Mouse (Mus musculus) embryonic facial prominence, embryonic 13.5 days (tissue): ENCODE data around the gene Rtn4r. TPM values are rescaled to one million over a fixed set of nuclear protein-coding genes. Genes with fewer than 3 reads are reported as not detected.

ENCODE experiments used
- ATAC-seq: fragments of 200-750 bp; cut with Nextera tagmentation; 2 replicates; pipeline ENCODE4 v1.8.0; 2017; ENCODE audit warnings: low read depth; ENCODE audit not compliant: insufficient number of reproducible peaks, insufficient read depth, low FRiP score, low TSS enrichment
- H3K27ac ChIP-seq: fragments of 300-500 bp; sonication (generic); 2 replicates; pipeline ENCODE4 v1.5.1; 2015; ENCODE audit warnings: moderate library complexity, mild to moderate bottlenecking, inconsistent platforms
- H3K27me3 ChIP-seq: fragments of 300-500 bp; sonication (generic); 2 replicates; pipeline ENCODE4 v1.6.1; 2015; ENCODE audit warnings: mild to moderate bottlenecking, inconsistent platforms
- H3K36me3 ChIP-seq: fragments of 300-500 bp; sonication (generic); 2 replicates; pipeline ENCODE4 v1.6.1; 2015; ENCODE audit warnings: mild to moderate bottlenecking, inconsistent platforms
- H3K4me1 ChIP-seq: fragments of 300-500 bp; sonication (generic); 2 replicates; pipeline ENCODE4 v1.6.1; 2015; ENCODE audit warnings: inconsistent platforms
- H3K4me2 ChIP-seq: fragments of 300-500 bp; sonication (generic); 2 replicates; pipeline ENCODE4 v1.6.1; 2015; ENCODE audit warnings: moderate library complexity, mild to moderate bottlenecking, inconsistent platforms
- H3K4me3 ChIP-seq: fragments of 300-500 bp; sonication (generic); 2 replicates; pipeline ENCODE4 v1.5.1; 2015; ENCODE audit warnings: mild to moderate bottlenecking, inconsistent platforms
- H3K9ac ChIP-seq: fragments of 300-500 bp; sonication (generic); 2 replicates; pipeline ENCODE4 v1.6.1; 2015; ENCODE audit warnings: mild to moderate bottlenecking, inconsistent platforms
- H3K9me3 ChIP-seq: fragments of 300-500 bp; sonication (generic); 2 replicates; pipeline ENCODE4 v1.6.1; 2016; ENCODE audit warnings: inconsistent platforms
- WGBS: fragments of 180-500 bp; shearing (Covaris S2); methylation state at CpG from one replicate; pipeline ENCODE4 v1.1.7; 2015; ENCODE audit warnings: mixed read lengths; 5-methylcytosine and 5-hydroxymethylcytosine counted together
- polyA plus RNA-seq: library from polyadenylated mRNA; unstranded; fragments of >200 nt; fragmentation: Nextera tagmentation; extraction: Ambion mirVana; gene quantifications from 2 replicates; pipeline ENCODE4 v1.2.1, GENCODE M21; 2015

Gene Rtn4r
- polyA plus RNA-seq, 1 experiment from 2014 or later, result 5.6 TPM

DNA sequence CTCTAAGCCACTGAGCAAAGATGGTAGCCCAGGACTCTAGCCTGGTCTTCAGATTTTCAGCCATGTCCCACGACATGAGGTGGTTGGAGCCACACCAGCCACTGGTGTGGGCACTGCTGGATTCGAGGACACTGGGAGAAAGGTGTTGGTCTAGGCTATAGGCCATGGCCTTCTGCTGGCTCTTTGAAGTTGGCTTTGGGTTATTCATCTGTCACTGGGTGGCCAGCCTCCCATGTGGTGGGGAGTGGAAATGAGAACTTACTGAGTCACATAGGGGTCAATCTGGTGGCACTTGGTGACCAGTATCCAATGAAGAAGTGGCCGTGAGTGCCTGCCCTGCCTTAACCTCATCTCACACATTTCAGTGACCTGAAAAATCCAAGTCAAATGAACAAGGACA is 1.2 kb upstream of the Rtn4r start:
- Histone ChIP-seq H3K4me3 (no peak overlapping the region), H3K36me3 (no peaks in the 10 kb centered on the region), H3K9me3 (no peaks in the 10 kb centered on the region), H3K4me1 (peaks cover 28% of the 10 kb centered on the region), H3K27ac (no peak overlapping the region), H3K27me3 (peaks cover 61% of the 10 kb centered on the region), H3K9ac (no peak overlapping the region), H3K4me2 (no peak overlapping the region)
- no peak for ATAC-seq
- WGBS, result 80% methylated on average over 3 of the region's 3 CpGs

DNA sequence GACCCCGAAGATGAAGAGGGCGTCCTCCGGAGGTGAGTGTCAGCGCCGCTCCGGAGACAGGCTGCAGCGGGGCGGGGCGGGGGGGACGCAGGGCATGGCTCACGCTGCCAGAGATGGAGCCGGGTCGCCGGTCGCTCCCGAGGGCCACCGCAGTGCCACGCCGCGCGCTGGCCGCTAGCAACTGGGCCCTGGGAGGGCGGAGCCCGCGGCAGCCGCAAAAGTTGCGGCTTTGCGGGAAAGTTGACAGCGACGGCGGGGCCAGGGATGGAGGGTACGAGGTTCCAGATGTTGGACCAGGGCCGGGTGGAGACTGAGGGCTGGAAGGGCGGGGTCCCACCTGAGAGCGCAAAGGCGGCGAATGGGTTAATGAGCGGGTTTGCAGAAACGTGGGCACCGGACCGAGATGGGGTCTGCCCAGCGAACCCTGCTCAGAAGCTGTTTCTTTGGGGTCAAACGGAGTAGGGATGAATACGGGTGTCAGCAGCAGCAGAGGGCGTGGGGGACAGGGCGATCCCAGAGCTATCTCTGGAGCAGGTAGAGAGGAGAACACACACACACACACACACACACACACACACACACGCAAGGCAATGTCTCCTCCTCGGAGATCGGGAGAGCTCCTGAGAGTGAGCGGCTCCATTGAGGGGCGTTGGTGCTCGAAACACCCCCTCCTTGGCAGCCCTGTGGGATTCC is 575 bp downstream of the Rtn4r start:
- Histone ChIP-seq H3K27me3 (peaks cover 54% of the 10 kb centered on the region), H3K36me3 (no peaks in the 10 kb centered on the region), H3K9ac (peak overlapping the region; percentile 79), H3K4me2 (peak overlapping the region; percentile 97), H3K9me3 (no peaks in the 10 kb centered on the region), H3K4me1 (peaks cover 28% of the 10 kb centered on the region), H3K27ac (no peak overlapping the region), H3K4me3 (peak overlapping the region; percentile 71)
- 2% methylated on average over 50 of the region's 52 CpGs for WGBS
- no peak for ATAC-seq

DNA sequence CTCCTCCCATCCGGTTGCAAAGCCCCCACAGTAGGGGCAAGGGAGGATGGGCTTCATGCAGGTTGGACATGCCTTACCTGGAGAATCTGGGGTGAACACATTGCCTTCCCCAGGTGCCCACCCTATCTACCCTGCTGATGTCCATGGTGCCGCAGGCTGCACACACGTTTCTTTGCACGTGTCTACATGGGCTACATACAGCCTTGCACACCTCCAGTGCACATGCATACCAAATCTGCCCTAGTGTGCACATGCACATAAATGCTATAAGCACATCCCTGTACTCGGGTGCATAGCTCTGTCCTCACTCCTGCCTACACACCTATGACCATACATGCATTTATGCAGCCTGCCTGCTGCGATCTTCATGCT is 1.1 kb downstream of the Rtn4r start:
- H3K27me3 ChIP-seq, result peaks cover 54% of the 10 kb centered on the region
- no peak for ATAC-seq
- peak overlapping the region; percentile 79 for H3K9ac ChIP-seq

DNA sequence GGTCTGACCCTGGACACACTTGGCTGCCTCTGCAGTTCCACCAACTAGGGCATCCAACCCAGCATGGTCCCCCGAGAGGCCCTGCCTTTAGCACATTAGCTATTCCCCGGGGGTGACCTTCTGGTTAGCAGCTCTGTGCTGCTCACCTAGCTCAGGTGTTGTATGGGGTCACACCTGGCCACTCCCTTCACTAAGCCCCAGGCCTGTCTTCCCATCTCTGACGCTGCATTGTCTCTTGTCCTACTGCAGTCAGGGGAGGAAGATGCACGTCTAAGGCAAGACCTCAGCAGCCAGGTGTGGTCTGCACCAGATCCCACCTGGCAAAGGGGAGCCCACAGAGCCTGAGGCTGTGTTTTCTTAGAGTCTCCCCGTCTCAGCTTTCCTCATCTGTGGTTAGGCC is 2.0 kb downstream of the Rtn4r start:
- WGBS, result 53% methylated on average over 5 of the region's 5 CpGs
- H3K4me3 ChIP-seq, result no peak overlapping the region
- peaks cover 49% of the 10 kb centered on the region for H3K27me3 ChIP-seq
- no peak for ATAC-seq
- no peaks in the 10 kb centered on the region for H3K9me3 ChIP-seq
- H3K4me2 ChIP-seq, result no peak overlapping the region
- H3K27ac ChIP-seq, result no peak overlapping the region
- H3K36me3 ChIP-seq, result no peaks in the 10 kb centered on the region
- H3K4me1 ChIP-seq, result peaks cover 28% of the 10 kb centered on the region
- H3K9ac ChIP-seq, result no peak overlapping the region

More for the DNA sequence above, 1.1 kb downstream of the Rtn4r start:
- 65% methylated on average over 6 of the region's 6 CpGs for WGBS
- H3K27ac ChIP-seq, result no peak overlapping the region
- H3K36me3 ChIP-seq, result no peaks in the 10 kb centered on the region
- peak overlapping the region; percentile 97 for H3K4me2 ChIP-seq
- peak overlapping the region; percentile 71 for H3K4me3 ChIP-seq
- no peaks in the 10 kb centered on the region for H3K9me3 ChIP-seq
- peaks cover 28% of the 10 kb centered on the region for H3K4me1 ChIP-seq

DNA sequence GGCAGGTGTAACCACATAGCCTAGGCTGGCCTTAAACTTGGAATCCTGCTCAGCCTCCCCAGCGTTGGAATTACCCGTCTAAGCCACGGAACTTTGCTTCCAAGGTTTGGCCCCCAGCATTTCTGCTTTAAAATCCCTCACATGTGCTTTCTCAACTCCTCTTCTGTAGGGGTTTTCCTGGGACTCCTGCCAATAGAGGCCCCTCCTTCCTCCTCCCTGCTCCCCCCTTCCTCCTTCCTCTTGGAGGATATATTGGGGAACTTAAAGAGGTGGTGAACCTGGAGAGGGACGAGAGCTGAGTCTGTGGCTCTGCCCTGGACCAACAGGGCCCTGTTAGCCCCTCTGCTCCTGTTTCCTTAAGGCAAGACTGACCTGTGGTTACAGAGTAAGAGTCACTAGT is 2.8 kb downstream of the Rtn4r start:
- no peaks in the 10 kb centered on the region for H3K36me3 ChIP-seq
- H3K9ac ChIP-seq, result no peak overlapping the region
- H3K4me1 ChIP-seq, result peaks cover 28% of the 10 kb centered on the region
- H3K27me3 ChIP-seq, result peaks cover 44% of the 10 kb centered on the region
- 13% methylated on average over 4 of the region's 4 CpGs for WGBS
- peak overlapping the region; percentile 14 for H3K27ac ChIP-seq
- H3K4me2 ChIP-seq, result peak overlapping the region; percentile 3; the same call in 1 of the 2 replicates
- no peaks in the 10 kb centered on the region for H3K9me3 ChIP-seq
- H3K4me3 ChIP-seq, result no peak overlapping the region
- no peak for ATAC-seq

DNA sequence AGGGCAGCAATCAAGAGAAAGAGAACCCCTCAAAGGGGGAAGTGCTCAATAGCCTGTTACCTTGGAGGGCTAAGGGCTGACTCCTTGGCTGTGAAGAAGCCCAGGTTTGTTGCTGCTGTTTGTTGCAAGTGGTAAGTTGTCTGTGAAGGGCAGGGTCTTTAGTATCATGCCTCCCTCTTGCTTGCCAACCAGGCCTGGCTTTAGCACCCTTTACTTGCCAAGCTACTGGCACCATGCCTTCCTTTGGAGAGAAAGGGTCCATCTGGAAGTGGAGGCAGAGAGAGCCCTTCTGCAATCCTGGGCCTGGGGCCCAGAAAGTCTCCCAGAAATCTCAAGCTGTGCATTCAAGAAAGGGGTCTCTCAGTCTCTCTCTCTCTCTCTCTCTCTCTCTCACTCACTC is 3.3 kb downstream of the Rtn4r start:
- Histone ChIP-seq H3K4me3 (no peak overlapping the region), H3K4me1 (peaks cover 28% of the 10 kb centered on the region), H3K4me2 (peak overlapping the region; percentile 3; the same call in 1 of the 2 replicates), H3K27me3 (peaks cover 39% of the 10 kb centered on the region), H3K9ac (0 out of 2 replicates have a peak overlapping the region, but pooled peaks have one; percentile 33), H3K9me3 (no peaks in the 10 kb centered on the region), H3K36me3 (no peaks in the 10 kb centered on the region), H3K27ac (no peak overlapping the region)
- ATAC-seq, result no peak

DNA sequence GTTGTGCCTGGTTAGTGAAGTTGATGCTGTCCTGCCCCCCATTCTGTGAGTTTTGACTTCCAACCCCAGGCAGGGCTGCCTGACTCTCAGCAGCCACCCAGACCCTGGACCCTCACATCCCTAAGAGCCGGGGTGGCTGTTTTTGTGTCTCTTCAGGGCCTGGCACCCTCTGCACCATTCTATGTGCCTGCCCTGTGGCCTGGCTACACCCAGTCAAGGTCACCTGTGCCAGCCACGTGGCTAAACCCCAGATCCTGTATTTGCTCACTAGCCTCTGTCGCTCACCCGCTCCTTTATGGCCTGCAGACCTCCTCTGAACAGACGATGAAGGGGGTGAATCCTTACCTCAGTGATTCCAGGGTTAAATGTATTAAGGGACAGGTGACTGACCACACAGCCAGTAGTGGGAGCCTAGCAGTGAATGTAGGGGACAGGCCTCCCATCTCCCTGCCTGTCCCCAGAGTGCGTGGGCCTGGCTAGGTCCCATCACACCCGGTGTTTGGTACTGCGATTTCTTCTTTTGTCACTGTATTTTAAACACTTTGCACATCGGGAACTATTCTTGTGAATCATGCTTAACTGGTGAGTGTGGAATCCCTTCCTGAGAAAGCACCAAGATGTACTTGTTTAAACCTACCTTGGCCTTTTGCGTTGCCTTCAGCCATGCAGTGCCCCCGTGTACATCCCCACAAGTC is 4.0 kb downstream of the Rtn4r start:
- no peaks in the 10 kb centered on the region for H3K9me3 ChIP-seq
- peaks cover 33% of the 10 kb centered on the region for H3K27me3 ChIP-seq
- H3K4me3 ChIP-seq, result no peak overlapping the region
- 85% methylated on average over 11 of the region's 11 CpGs for WGBS
- no peak overlapping the region for H3K4me2 ChIP-seq
- ATAC-seq, result no peak
- H3K27ac ChIP-seq, result no peak overlapping the region
- no peaks in the 10 kb centered on the region for H3K36me3 ChIP-seq
- no peak overlapping the region for H3K9ac ChIP-seq
- H3K4me1 ChIP-seq, result peaks cover 28% of the 10 kb centered on the region

DNA sequence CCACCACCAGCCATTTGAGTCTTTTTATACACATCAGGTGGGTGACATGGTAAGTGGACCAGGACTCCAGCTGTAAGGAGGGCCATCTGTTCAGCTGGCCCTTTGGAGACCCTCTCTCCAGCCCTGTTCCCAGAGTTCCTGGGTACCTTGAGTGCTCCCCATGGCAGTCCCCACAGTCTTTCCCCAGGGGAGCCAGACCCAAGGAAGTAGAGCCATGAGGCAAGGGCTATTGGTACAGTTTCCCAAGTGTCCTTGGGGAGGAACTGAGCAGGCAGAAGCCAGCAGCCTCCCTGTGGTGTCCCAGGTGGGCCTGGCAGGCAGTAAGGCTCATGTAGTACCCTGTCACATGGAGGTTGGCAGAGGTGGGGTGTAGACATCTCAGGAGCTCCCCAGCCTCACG is 4.6 kb downstream of the Rtn4r start:
- Histone ChIP-seq H3K9me3 (no peaks in the 10 kb centered on the region), H3K36me3 (no peaks in the 10 kb centered on the region), H3K4me3 (no peak overlapping the region), H3K27ac (no peak overlapping the region), H3K27me3 (peaks cover 26% of the 10 kb centered on the region), H3K9ac (no peak overlapping the region), H3K4me2 (no peak overlapping the region), H3K4me1 (peaks cover 26% of the 10 kb centered on the region)
- 79% methylated on average over 1 of the region's 1 CpGs for WGBS
- ATAC-seq, result no peak

DNA sequence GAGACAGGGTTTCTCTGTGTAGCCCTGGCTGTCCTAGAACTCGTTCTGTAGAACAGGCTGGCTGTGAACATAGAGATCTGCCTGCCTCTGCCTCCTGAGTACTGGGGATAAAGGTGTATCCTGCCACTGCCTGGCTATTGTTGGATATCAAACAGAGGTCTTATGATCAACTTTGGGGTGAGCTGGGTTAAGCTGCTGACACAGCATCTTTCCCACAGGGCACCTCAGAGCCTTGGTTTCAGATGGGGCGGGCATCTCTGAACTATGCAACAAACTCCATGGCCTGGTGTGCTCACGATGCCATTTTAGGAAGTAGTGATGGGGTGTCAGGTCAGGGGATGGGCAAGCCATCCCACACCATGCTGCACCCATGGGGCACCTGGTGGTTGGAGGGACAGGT is 5.1 kb downstream of the Rtn4r start:
- Histone ChIP-seq H3K4me1 (peaks cover 25% of the 10 kb centered on the region), H3K4me2 (no peak overlapping the region), H3K4me3 (no peak overlapping the region), H3K27ac (no peak overlapping the region), H3K9me3 (no peaks in the 10 kb centered on the region), H3K36me3 (no peaks in the 10 kb centered on the region), H3K9ac (no peak overlapping the region), H3K27me3 (peaks cover 21% of the 10 kb centered on the region)
- WGBS, result 80% methylated on average over 3 of the region's 3 CpGs
- no peak for ATAC-seq

DNA sequence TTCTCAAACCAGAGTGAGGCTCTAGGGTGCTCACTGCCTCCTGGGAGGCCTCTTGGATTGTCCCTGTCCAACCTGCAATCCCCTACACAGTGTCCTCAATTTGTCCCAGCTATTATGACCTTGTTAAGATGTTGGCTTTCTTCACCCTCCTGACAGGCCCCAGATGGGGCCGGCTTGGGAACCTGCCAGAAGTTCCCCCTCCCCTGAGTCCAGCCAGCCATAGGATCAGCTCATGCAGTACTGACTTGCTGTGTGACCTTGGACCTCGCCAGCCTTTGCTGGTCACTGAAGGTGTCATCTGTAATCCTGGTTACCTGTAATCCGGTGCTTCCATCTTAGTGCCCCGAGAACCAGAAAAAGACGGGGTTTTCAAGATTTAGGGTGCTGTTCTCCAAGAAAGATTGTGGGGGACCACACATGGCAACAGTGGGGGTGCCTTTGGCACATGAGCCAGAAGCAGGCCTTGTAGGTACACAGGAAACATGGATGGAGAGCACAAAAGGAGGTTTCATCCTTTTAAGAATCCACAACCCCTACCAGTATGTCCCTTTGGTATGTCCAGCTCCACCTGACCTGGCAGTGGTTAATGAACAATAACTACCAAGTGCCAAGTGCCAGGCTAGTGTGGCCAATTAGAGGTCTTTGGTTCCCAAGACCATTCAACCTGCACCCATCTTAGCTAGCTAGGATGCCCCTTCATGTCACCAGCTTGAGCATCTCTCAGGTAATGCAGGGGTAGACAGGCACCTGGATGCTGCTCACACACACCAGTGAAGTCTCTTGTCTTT is 5.9 kb downstream of the Rtn4r start:
- Histone ChIP-seq H3K4me3 (no peak overlapping the region), H3K27ac (no peak overlapping the region), H3K9ac (no peak overlapping the region), H3K27me3 (peaks cover 13% of the 10 kb centered on the region), H3K4me1 (peaks cover 19% of the 10 kb centered on the region), H3K4me2 (no peak overlapping the region), H3K9me3 (no peaks in the 10 kb centered on the region), H3K36me3 (no peaks in the 10 kb centered on the region)
- 89% methylated on average over 5 of the region's 5 CpGs for WGBS
- no peak for ATAC-seq

DNA sequence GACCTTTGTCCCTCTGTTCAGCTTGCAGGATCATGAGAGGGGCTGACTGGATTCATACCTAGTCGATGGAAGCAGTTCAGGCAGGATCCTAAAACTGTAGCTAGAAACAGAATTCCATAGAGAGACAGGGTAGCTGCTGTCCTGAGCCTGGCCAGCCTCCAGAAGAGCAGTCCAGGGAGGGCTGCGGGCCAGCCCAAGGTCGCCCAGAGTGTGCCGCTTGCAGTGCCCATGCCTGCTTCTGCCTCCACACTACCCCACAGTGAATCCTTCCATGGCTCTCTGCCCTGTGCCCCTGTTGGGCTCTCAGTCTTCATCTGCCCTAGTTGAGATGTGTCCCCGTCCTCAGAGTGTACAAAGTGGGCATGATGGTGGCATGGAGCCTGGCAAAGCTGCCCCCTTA is 7.8 kb downstream of the Rtn4r start:
- no peak for ATAC-seq
- no peaks in the 10 kb centered on the region for H3K27me3 ChIP-seq
- no peak overlapping the region for H3K27ac ChIP-seq
- no peaks in the 10 kb centered on the region for H3K9me3 ChIP-seq
- peaks cover 7% of the 10 kb centered on the region; the same call in 1 of the 2 replicates for H3K4me1 ChIP-seq
- no peak overlapping the region for H3K4me2 ChIP-seq
- H3K4me3 ChIP-seq, result no peak overlapping the region
- no peaks in the 10 kb centered on the region for H3K36me3 ChIP-seq
- no peak overlapping the region for H3K9ac ChIP-seq
- 90% methylated on average over 5 of the region's 5 CpGs for WGBS
